Mouse (Mus musculus) thymus, postnatal 25 days (tissue): ENCODE results near the gene Zfp11.
"Not testable (repeated sequence)": the region's sequence is repeated elsewhere in the genome, so short reads cannot be mapped to it uniquely, and the experiment has no call there.

Experiments used
- DNase-seq: peaks from one replicate; pipeline ENCODE4 v3.0.0; 2022

The Zfp11 gene

GRCm38 (mm10) chr5:129670036-129670458 is at the start of gene Zfp11:
Zfp11 (minus strand) TSS chr5:129670099.
- DNase-seq: peak; percentile 66

GRCm38 (mm10) chr5:129717016-129717415 is 47.1 kb upstream of the Zfp11 start:
- no peak for DNase-seq

GRCm38 (mm10) chr5:129715326-129715861 is 45.5 kb upstream of the Zfp11 start, which contains the start of gene Mrps17:
Mrps17 (plus strand) TSS chr5:129715497.
- DNase-seq: peak; percentile 91

GRCm38 (mm10) chr5:129708412-129708811 is 38.5 kb upstream of the Zfp11 start, which contains the start of gene Sept14:
Sept14 (minus strand) TSS chr5:129708512.
- no peak for DNase-seq

- no peak for DNase-seq
These were observed 33.5 kb upstream of the Zfp11 start for GRCm38 (mm10) chr5:129703368-129703767.

DNA sequence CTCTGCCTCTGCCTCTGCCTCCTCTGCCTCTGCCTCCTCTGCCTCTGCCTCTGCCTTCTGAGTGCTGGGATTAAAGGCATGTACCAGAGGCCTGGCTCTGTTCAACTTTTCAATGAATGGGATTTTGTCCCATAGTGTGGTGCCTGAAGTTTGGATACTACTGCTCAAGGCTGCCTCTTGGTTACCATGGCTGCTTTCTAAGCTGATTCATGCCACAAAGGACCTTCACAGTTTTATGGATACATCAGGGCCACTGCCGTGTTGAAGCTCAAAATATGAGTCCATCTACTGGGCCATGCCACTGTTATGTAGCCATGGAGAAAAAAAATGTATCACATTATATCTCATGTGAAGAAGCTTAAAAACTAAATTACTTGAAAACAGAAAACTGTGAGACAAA is 31.8 kb upstream of the Zfp11 start:
- no peak for DNase-seq

DNA sequence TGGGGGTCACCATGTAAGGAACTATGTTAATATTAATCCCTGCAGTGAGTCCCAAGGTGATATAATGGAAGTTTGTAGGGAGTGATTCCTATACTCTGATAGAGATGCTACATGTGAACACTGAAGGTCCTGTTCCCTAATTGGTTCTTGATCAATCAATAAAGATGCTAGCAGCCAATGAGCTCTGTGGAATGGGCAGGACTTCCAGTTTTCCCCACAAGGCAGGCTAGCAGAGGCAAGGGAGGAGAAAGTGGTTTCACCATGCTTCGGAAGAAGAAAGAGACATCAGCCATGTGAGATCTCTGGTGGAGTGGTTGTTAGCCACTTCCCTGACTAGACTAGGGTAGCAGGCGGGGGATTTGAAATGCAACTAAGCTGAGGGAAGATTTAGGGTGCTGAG is 30.6 kb upstream of the Zfp11 start:
- no peak for DNase-seq

- no peak for DNase-seq
These were observed 20.6 kb upstream of the Zfp11 start for GRCm38 (mm10) chr5:129690528-129690927.

GRCm38 (mm10) chr5:129687621-129688020 is 17.7 kb upstream of the Zfp11 start:
- DNase-seq: no peak

- not testable (repeated sequence) for DNase-seq
These were observed 15.2 kb upstream of the Zfp11 start for GRCm38 (mm10) chr5:129685141-129685540.

DNA sequence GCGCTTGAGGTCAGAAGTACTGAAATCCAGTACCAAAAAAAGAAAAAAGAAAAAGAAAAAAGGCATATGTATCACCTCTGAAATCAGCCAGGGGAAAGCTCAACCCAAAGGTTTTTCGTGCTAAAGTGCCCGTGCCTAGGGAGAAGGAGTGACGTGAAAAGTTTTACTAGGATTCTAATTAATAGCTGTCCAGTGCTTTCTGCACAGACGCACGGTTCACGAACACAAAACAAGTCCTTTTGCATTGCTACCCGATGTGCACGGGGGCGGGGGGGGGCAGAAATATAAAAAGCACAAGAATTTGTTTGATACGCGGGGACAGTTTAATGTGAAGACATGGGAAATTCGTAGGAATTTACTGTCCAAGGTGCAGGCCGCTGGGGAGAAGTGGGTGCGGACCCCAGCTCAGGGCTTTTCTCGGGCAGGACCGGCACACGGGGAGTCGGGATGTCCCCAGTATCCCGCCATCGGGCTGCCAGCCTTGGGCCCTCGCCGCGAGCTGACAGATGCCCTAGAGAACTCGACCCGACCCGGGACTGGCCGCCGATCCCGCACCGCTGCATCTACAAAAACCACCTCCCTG is 355 bp downstream of the Zfp11 start:
- DNase-seq: no peak

GRCm38 (mm10) chr5:129667851-129668250 is 2.0 kb downstream of the Zfp11 start:
- no peak for DNase-seq

GRCm38 (mm10) chr5:129666271-129666909 is 3.5 kb downstream of the Zfp11 start:
- DNase-seq: no peak

GRCm38 (mm10) chr5:129664090-129664489 is 5.8 kb downstream of the Zfp11 start:
- DNase-seq: no peak

DNA sequence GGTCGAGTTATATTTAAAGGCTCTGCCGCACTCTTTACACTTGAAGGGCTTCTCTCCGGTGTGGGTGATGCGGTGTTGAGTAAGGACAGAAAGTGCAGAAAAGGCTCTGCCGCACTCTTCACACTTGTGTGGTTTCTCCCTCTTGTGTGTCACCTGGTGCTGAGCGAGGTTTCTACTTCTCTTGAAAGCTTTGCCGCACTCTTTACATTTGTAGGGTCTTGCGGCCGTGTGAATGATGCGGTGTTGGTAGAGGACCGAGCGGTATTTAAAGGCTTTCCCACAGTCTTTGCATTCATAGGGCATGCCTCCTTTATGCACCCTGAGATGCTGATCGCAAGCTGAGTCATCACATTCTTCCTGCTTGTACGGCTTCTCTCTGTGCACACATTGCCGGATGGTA is 12.0 kb downstream of the Zfp11 start:
- DNase-seq: no peak

DNA sequence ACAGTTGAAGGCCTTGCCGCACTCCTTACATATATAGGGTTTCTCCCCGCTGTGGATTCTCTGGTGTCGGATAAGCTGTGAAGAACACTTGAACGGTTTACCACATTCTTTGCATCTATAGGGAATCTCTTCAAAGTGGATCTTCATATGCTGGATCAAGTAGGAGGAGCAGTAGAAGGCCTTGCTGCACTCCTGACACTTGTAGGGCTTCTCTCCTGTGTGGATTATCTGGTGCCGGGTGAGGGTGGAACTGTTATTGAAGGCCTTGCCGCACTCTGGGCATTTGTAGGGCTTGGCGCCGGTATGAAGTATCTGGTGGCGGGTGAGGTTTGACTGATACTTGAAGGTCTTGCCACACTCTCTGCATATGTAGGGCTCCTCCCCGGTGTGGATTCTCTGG is 12.9 kb downstream of the Zfp11 start:
- no peak for DNase-seq

DNA sequence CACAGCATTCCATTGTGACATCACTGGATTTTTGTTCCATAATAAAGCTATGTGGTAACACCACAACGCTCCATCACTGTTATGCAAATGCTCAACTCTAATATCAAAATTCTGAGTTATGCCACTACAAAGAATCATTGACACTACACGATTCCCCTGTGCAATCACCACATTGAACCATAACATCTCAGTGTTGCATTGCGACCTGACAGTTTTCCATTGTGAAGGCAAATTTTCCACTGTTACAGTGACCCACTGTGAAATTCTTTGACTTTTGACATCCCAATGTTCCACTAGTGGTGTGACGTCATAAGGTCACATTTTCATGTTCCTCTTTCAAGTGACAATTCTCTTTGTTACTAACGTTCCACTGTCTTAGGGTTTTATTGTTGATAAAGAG is 19.0 kb downstream of the Zfp11 start:
- no peak for DNase-seq

DNA sequence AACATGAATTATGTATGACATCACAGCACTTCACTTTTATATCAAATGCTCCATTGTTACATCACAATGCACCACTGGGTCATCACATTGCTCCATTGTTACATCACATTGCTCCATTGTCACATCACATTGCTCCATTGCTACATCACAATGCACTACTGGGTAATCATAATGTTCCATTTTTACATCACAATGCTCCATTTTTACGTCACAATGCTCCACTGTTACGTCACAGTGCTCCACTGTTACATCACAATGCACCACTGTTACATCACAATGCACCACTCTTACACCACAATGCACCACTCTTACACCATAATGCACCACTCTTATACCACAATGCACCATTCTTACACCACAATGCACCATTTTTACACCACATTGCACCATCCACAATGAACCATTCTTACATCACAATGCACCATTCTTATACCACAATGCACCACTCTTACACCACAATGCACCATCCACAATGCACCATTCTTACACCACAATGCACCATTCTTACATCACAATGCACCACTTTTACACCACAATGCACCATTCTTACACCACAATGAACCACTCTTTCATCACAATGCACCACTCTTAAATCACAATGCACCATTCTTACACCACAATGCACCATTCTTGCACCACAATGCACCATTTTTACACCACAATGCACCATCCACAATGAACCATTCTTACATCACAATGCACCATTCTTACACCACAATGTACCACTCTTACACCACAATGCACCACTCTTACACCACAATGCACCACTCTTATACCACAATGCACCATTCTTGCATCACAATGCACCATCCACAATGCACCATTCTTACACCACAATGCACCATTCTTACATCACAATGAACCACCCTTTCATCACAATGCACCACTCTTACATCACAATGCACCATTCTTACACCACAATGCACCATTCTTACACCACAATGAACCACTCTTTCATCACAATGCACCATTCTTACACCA is 37.3 kb downstream of the Zfp11 start:
- DNase-seq: not testable (repeated sequence)

DNA sequence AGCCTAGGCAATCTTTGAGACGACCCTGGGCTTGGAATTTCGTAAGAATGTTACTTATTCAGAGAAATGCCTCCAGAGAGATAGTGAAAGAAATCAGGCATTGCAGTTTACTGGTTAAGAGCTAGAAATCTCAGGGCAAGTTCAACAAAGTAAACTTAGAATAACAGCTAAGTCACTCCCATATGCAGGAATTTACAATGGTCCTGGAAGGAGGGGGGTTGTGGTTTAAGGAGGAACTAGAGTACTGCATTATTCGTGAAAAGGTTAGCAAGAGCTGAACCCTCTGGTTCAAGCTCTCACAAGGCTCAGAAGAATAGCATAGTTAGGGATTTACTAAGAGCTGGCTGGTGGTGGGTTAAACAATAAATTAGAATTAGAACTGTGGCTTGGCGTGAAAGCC is 43.3 kb downstream of the Zfp11 start:
- DNase-seq: not testable (repeated sequence)

- no peak for DNase-seq
These were observed 43.8 kb downstream of the Zfp11 start for GRCm38 (mm10) chr5:129626099-129626498.

DNA sequence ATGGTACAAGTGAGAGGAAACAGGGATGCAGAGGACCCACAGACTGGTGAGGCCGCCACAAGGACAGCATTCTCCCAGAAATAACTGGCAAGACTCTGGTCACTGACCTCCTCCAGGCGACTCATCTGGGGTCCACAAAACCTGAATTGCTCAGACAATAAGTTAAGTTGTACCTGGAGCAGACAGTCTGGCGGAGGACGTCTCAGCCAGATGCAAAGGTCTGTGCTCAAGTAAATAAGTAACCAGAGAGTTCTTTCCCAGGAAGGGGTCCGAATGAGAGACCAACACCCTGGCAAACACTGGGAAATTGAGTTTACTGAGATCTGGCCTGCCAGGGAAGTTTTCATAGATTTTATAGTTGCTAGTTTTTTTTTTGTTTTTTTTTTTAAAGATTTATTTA is 48.5 kb downstream of the Zfp11 start:
- no peak for DNase-seq

DNA sequence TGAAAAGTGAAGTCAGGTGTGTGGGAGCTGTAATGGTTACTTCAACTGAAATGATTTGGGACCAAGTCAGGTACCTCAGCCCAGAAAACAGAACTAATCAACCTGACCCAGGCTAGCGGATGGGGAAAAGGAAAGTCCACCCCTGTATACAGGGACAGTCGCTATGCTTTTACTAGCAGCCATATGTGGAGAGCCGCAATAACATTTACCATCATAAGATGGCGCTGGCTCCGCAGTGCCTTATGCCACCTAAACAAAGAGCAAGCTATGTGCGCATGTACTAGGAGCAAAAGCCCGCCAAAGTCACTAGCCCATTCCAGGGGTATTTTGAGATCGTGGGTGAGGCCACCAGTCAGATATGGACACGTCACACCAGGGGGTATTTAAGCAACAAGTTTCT is 49.3 kb downstream of the Zfp11 start:
- not testable (repeated sequence) for DNase-seq

DNA sequence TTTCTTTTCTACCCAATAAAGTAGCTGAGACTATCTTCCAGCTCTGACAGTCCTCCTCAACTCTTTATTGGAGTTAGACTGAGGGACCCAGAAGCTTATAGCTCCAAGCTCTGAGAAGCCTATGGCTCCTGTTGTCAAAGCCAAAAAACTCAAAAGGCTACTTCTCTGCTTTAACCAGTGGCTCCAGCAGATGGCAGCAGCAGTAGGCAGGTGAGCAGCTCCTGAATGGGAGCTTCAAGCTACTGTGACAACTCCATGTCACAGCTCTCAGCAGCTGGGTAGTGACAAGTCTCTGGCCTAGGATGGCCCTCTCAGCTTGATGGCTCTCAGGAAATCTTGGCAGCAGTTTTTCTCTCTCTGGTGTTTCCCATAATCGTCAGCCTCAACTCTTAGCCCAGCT is 58.8 kb downstream of the Zfp11 start:
- DNase-seq: peak; percentile 64
